Mouse (Mus musculus) liver, embryonic 14.5 days (tissue): ENCODE measurements around the gene Myh7. TPM values are rescaled to one million over a fixed set of nuclear protein-coding genes. Genes with fewer than 3 reads are reported as not detected.

ENCODE experiments used
- ATAC-seq: fragments of 200-750 bp; cut with Nextera tagmentation; 2 replicates; pipeline ENCODE4 v1.8.0; 2017; ENCODE audit warnings: moderate number of reproducible peaks, mild to moderate bottlenecking, moderate library complexity; ENCODE audit not compliant: insufficient read depth
- DNase-seq, 3 experiments: peaks; one replicate each; pipeline ENCODE4 v3.0.0-alpha.2; 2012 to 2013; ENCODE audit warnings: low read depth in 3 of 3, low spot score in 3 of 3
- H3K27ac ChIP-seq: fragments of 300-500 bp; sonication (generic); 2 replicates; pipeline ENCODE4 v1.5.1; 2014; ENCODE audit warnings: moderate library complexity, mild to moderate bottlenecking, control low read depth, inconsistent platforms
- H3K27me3 ChIP-seq: fragments of 300-500 bp; sonication (generic); 2 replicates; pipeline ENCODE4 v1.6.1; 2014; ENCODE audit warnings: mild to moderate bottlenecking, low read length, moderate library complexity; ENCODE audit not compliant: control insufficient read depth, insufficient read depth
- H3K36me3 ChIP-seq: fragments of 300-500 bp; sonication (generic); replicated peaks from 2 replicates; pipeline ENCODE4 v1.6.1; 2014; ENCODE audit warnings: low read depth; ENCODE audit not compliant: control insufficient read depth, insufficient read depth
- H3K4me1 ChIP-seq, 2 experiments: fragments of 200-500 bp in 1 of 2; fragments of 300-500 bp in 1 of 2; sonication (generic) in 1 of 2; replicated peaks; 2 replicates each; pipeline ENCODE4 v1.6.1; 2012 to 2014; ENCODE audit warnings: antibody characterized with exemption in 1 of 2, inconsistent platforms in 1 of 2, low read length in 1 of 2; ENCODE audit not compliant: control insufficient read depth in 2 of 2, insufficient read depth in 2 of 2
- H3K4me2 ChIP-seq: fragments of 300-500 bp; sonication (generic); 2 replicates; pipeline ENCODE4 v1.6.1; 2014; ENCODE audit warnings: low read depth, mild to moderate bottlenecking, control low read depth, moderate library complexity
- H3K4me3 ChIP-seq, 2 experiments: fragments of 200-500 bp in 1 of 2; fragments of 300-500 bp in 1 of 2; sonication (generic) in 1 of 2; 2 replicates each; pipeline ENCODE4 v1.5.1; 2012 to 2014; ENCODE audit warnings: low read depth in 2 of 2, low read length in 2 of 2, mild to moderate bottlenecking in 2 of 2, control low read depth in 1 of 2, inconsistent platforms in 1 of 2, moderate library complexity in 1 of 2; ENCODE audit not compliant: insufficient read depth in 1 of 2
- H3K9ac ChIP-seq: fragments of 300-500 bp; sonication (generic); replicated peaks from 2 replicates; pipeline ENCODE4 v1.6.1; 2014; ENCODE audit warnings: mild to moderate bottlenecking, control low read depth, moderate library complexity
- H3K9me3 ChIP-seq: fragments of 300-500 bp; sonication (generic); 2 replicates; pipeline ENCODE4 v1.6.1; 2016; ENCODE audit warnings: low read length, mixed read lengths; ENCODE audit not compliant: control insufficient read depth
- CTCF ChIP-seq: IDR thresholded peaks from 2 replicates; pipeline ENCODE4 v1.5.1; 2016; ENCODE audit warnings: antibody characterized with exemption, low read depth, control low read depth
- EP300 ChIP-seq: IDR thresholded peaks from 2 replicates; pipeline ENCODE4 v1.6.1; 2016; ENCODE audit warnings: antibody characterized with exemption, low read depth
- WGBS: fragments of 180-500 bp; shearing (Covaris S2); extraction: QIAGEN DNeasy Blood & Tissue Kit; methylation state at CpG from one replicate; pipeline ENCODE4 v1.1.7; 2014; ENCODE audit not compliant: insufficient replicate concordance; 5-methylcytosine and 5-hydroxymethylcytosine counted together
- polyA plus RNA-seq, 2 experiments: library from polyadenylated mRNA; depleted of rRNA in 1 of 2; stranded (reverse) in 1 of 2; unstranded in 1 of 2; fragments of >200 nt; fragmentation: Nextera tagmentation in 1 of 2; extraction: Ambion mirVana in 1 of 2; gene quantifications; 2 replicates each; pipeline versions ENCODE4 v1.2.1 to v1.2.3; 2012 to 2014

Gene Myh7
- polyA plus RNA-seq, 2 experiments, result 0.05 to 0.07 TPM

GRCm38 (mm10) chr14:54932645-54933150, 61.7 kb downstream of the Myh7 start, which contains the start of gene Il25:
Gene Il25, plus strand, starts transcription at chr14:54932695.
- 48% methylated on average over 6 of the region's 6 CpGs for WGBS
- H3K9me3 ChIP-seq, result no peaks in the 10 kb centered on the region
- H3K36me3 ChIP-seq, result no peaks in the 10 kb centered on the region
- H3K27me3 ChIP-seq, result peaks cover 13% of the 10 kb centered on the region
- TF ChIP-seq EP300, result no peak
- TF ChIP-seq CTCF, result no peak
- no peak within 1 kb of the TSS for H3K9ac ChIP-seq
- DNase-seq (no peak), ATAC-seq (no peak)
- H3K4me2 ChIP-seq, result no peak within 1 kb of the TSS
- H3K27ac ChIP-seq, result no peak within 1 kb of the TSS
- H3K4me3 ChIP-seq, result no peak within 1 kb of the TSS
- no peaks in the 10 kb centered on the region for H3K4me1 ChIP-seq

- 20% methylated on average over 2 of the region's 2 CpGs for WGBS
- ATAC-seq (no peak), DNase-seq (no peak)
- Histone ChIP-seq H3K27ac (no peak overlapping the region), H3K9ac (no peak overlapping the region), H3K9me3 (no peaks in the 10 kb centered on the region), H3K4me1 (no peaks in the 10 kb centered on the region), H3K36me3 (no peaks in the 10 kb centered on the region), H3K4me3 (no peak overlapping the region), H3K4me2 (no peak overlapping the region), H3K27me3 (peaks cover 36% of the 10 kb centered on the region)
- no peak for TF ChIP-seq EP300
- TF ChIP-seq CTCF, result no peak
Observed at GRCm38 (mm10) chr14:54930431-54930830, 64.0 kb downstream of the Myh7 start.

DNA sequence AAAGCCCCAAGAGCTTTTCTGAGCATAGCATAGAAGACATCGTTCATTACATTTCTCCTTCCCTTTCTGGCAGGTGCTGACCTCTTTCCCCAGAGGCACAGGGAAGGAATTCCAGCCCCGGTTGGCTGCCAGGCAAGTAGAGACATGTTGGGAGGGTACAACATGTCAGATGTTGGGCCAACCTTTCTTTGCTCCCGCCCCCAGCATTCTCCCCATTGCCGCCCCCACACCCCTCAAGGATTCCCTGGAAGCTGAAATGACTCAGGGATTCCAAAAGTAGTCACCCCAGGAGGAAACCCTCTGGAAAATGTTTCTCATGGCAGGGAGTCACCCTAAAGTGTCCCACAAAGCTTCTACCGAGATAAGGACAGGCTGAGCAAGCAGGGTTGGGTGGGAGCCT, 64.6 kb downstream of the Myh7 start:
- H3K9ac ChIP-seq, result no peak overlapping the region
- WGBS, result 53% methylated on average over 5 of the region's 5 CpGs
- DNase-seq (no peak), ATAC-seq (no peak)
- H3K4me3 ChIP-seq, result no peak overlapping the region
- peaks cover 3 to 5% of the 10 kb centered on the region in 2 experiments for H3K4me1 ChIP-seq
- peaks cover 42% of the 10 kb centered on the region for H3K27me3 ChIP-seq
- no peak overlapping the region for H3K27ac ChIP-seq
- H3K9me3 ChIP-seq, result no peaks in the 10 kb centered on the region
- no peaks in the 10 kb centered on the region for H3K36me3 ChIP-seq
- TF ChIP-seq CTCF, result no peak
- TF ChIP-seq EP300, result no peak
- H3K4me2 ChIP-seq, result no peak overlapping the region

GRCm38 (mm10) chr14:54927296-54927695, 67.1 kb downstream of the Myh7 start:
- ATAC-seq (no peak), DNase-seq (no peak)
- Histone ChIP-seq H3K36me3 (no peaks in the 10 kb centered on the region), H3K4me3 (no peak overlapping the region), H3K9ac (no peak overlapping the region), H3K4me1 (peaks cover 8 to 12% of the 10 kb centered on the region in 2 experiments), H3K27ac (no peak overlapping the region), H3K4me2 (no peak overlapping the region), H3K9me3 (no peaks in the 10 kb centered on the region), H3K27me3 (peaks cover 43% of the 10 kb centered on the region)
- no peak for TF ChIP-seq CTCF
- no peak for TF ChIP-seq EP300
- WGBS, result 23% methylated on average over 7 of the region's 7 CpGs

GRCm38 (mm10) chr14:54926401-54927158, 67.8 kb downstream of the Myh7 start:
- Histone ChIP-seq H3K36me3 (no peaks in the 10 kb centered on the region), H3K4me1 (peaks cover 8 to 12% of the 10 kb centered on the region in 2 experiments), H3K9ac (no peak overlapping the region), H3K27ac (no peak overlapping the region), H3K4me2 (peak overlapping the region; percentile 55), H3K4me3 (peak overlapping the region; percentile 11 to 36), H3K27me3 (peaks cover 43% of the 10 kb centered on the region), H3K9me3 (no peaks in the 10 kb centered on the region)
- under 1% methylated on average over 53 of the region's 58 CpGs for WGBS
- no peak for DNase-seq
- TF ChIP-seq CTCF (no peak), EP300 (no peak)
- no peak for ATAC-seq
